Mouse (Mus musculus) CD4-positive naive resting alpha-beta T cell, adult 76 days (primary cell): ENCODE results near the gene Rab6b. TPM values are rescaled to one million over a fixed set of nuclear protein-coding genes. Genes with fewer than 3 reads are reported as not detected.

Experiments
- total RNA-seq: library from RNA; stranded (reverse); gene quantifications from one replicate; pipeline ENCODE4 v1.2.4, GENCODE M21; 2023

Gene Rab6b
- 10.0 TPM for total RNA-seq

GRCm38 (mm10) chr9:103111621-103112470 is at the start of gene Rab6b:
Gene Rab6b (plus strand): TSS chr9:103111787.

GRCm38 (mm10) chr9:103201561-103202260 is 90.1 kb downstream of the Rab6b start, which contains the start of gene Srprb:
Gene Srprb (minus strand): TSS chr9:103202137.

GRCm38 (mm10) chr9:103230151-103230951 is 118.8 kb downstream of the Rab6b start, which contains the start of the genes Gm20425 and Trf:
Gene Gm20425 (minus strand): TSS chr9:103230307.
Gene Trf (minus strand): TSS chr9:103230444.

Other genes with a start within 250 kb of the Rab6b start
- gene Slco2a1, start 123.1 kb upstream of the Rab6b start, total RNA-seq, result 0.32 TPM
- 24.0 TPM for gene Srprb, start 90.3 kb downstream of the Rab6b start, total RNA-seq
- gene Gm20425, start 118.5 kb downstream of the Rab6b start, total RNA-seq, result not detected
- gene Trf, start 118.7 kb downstream of the Rab6b start, total RNA-seq, result 12.4 TPM
- 0.94 TPM for gene 1300017J02Rik, start 193.3 kb downstream of the Rab6b start, total RNA-seq
- gene Topbp1, start 193.4 kb downstream of the Rab6b start, total RNA-seq, result 67.6 TPM